Mouse (Mus musculus) small intestine, adult 2 months (tissue): Measurements from ENCODE around the gene Tmbim4.

ENCODE experiments used
- CTCF ChIP-seq: fragments of 200-500 bp; IDR thresholded peaks from 2 replicates; pipeline ENCODE4 v1.5.1; 2012; ENCODE audit warnings: low read depth, mild to moderate bottlenecking, control low read depth, inconsistent platforms, low read length, moderate library complexity, mixed read lengths; ENCODE audit not compliant: insufficient replicate concordance, insufficient read length; ENCODE audit errors: extremely low read depth
- POLR2A ChIP-seq: fragments of 200-500 bp; IDR thresholded peaks from 2 replicates; pipeline ENCODE4 v1.6.1; 2012; ENCODE audit warnings: low read depth, mild to moderate bottlenecking, control low read depth, inconsistent platforms, low read length, moderate library complexity

DNA sequence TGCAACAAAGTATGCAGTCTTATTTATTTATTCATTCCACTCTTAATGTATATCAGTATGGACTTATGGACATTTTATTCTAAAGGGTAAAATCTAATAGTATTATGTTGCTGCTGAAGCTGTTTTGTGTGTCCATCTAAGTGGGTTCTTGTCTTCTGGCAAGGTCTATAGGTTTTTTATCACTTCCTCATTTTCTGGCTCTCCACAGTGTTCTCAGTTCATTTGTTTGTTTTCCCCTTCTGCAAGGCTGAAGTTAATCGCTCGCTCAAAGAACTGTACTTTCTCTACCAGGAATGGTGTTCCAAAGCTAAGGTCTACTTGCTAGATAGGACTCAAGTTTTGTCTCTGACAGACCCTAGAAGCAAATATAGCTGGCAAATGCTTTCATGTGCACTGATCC, 18.0 kb upstream of the Tmbim4 start:
- no peak for TF ChIP-seq CTCF
- no peak for TF ChIP-seq POLR2A
